Mouse (Mus musculus) embryonic facial prominence, embryonic 13.5 days (tissue): Measurements from ENCODE around the gene Creb5. TPM values are rescaled to one million over a fixed set of nuclear protein-coding genes. Genes with fewer than 3 reads are reported as not detected.

Source experiments
- ATAC-seq: fragments of 200-750 bp; cut with Nextera tagmentation; 2 replicates; pipeline ENCODE4 v1.8.0; 2017; ENCODE audit warnings: low read depth; ENCODE audit not compliant: insufficient number of reproducible peaks, insufficient read depth, low FRiP score, low TSS enrichment
- H3K27ac ChIP-seq: fragments of 300-500 bp; sonication (generic); 2 replicates; pipeline ENCODE4 v1.5.1; 2015; ENCODE audit warnings: moderate library complexity, mild to moderate bottlenecking, inconsistent platforms
- H3K27me3 ChIP-seq: fragments of 300-500 bp; sonication (generic); 2 replicates; pipeline ENCODE4 v1.6.1; 2015; ENCODE audit warnings: mild to moderate bottlenecking, inconsistent platforms
- H3K36me3 ChIP-seq: fragments of 300-500 bp; sonication (generic); 2 replicates; pipeline ENCODE4 v1.6.1; 2015; ENCODE audit warnings: mild to moderate bottlenecking, inconsistent platforms
- H3K4me1 ChIP-seq: fragments of 300-500 bp; sonication (generic); 2 replicates; pipeline ENCODE4 v1.6.1; 2015; ENCODE audit warnings: inconsistent platforms
- H3K4me2 ChIP-seq: fragments of 300-500 bp; sonication (generic); 2 replicates; pipeline ENCODE4 v1.6.1; 2015; ENCODE audit warnings: moderate library complexity, mild to moderate bottlenecking, inconsistent platforms
- H3K4me3 ChIP-seq: fragments of 300-500 bp; sonication (generic); 2 replicates; pipeline ENCODE4 v1.5.1; 2015; ENCODE audit warnings: mild to moderate bottlenecking, inconsistent platforms
- H3K9ac ChIP-seq: fragments of 300-500 bp; sonication (generic); 2 replicates; pipeline ENCODE4 v1.6.1; 2015; ENCODE audit warnings: mild to moderate bottlenecking, inconsistent platforms
- H3K9me3 ChIP-seq: fragments of 300-500 bp; sonication (generic); 2 replicates; pipeline ENCODE4 v1.6.1; 2016; ENCODE audit warnings: inconsistent platforms
- WGBS: fragments of 180-500 bp; shearing (Covaris S2); methylation state at CpG from one replicate; pipeline ENCODE4 v1.1.7; 2015; ENCODE audit warnings: mixed read lengths; 5-methylcytosine and 5-hydroxymethylcytosine counted together
- polyA plus RNA-seq: library from polyadenylated mRNA; unstranded; fragments of >200 nt; fragmentation: Nextera tagmentation; extraction: Ambion mirVana; gene quantifications from 2 replicates; pipeline ENCODE4 v1.2.1, GENCODE M21; 2015

Creb5 gene
- polyA plus RNA-seq, 1 experiment from 2014 or later = 21.8 TPM

- 70% methylated on average over 13 of the region's 13 CpGs for WGBS
Measured at GRCm38 (mm10) chr6:53637356-53638351, 350.6 kb downstream of the Creb5 start.

GRCm38 (mm10) chr6:53641633-53642605 lies 354.8 kb downstream of the Creb5 start:
- Histone ChIP-seq H3K27ac (no peak overlapping the region), H3K9me3 (no peaks in the 10 kb centered on the region), H3K4me1 (peaks cover 14% of the 10 kb centered on the region), H3K4me2 (no peak overlapping the region), H3K9ac (no peak overlapping the region), H3K36me3 (no peaks in the 10 kb centered on the region), H3K27me3 (no peaks in the 10 kb centered on the region), H3K4me3 (no peak overlapping the region)
- WGBS = 85% methylated on average over 30 of the region's 30 CpGs
- no peak for ATAC-seq

More at GRCm38 (mm10) chr6:53637356-53638351, 350.6 kb downstream of the Creb5 start:
- no peak overlapping the region for H3K4me2 ChIP-seq
- no peaks in the 10 kb centered on the region for H3K9me3 ChIP-seq
- peaks cover 14% of the 10 kb centered on the region for H3K4me1 ChIP-seq
- no peak overlapping the region for H3K9ac ChIP-seq
- H3K4me3 ChIP-seq = no peak overlapping the region
- ATAC-seq = no peak
- H3K36me3 ChIP-seq = no peaks in the 10 kb centered on the region
- no peaks in the 10 kb centered on the region; the same call in 1 of the 2 replicates for H3K27me3 ChIP-seq
- H3K27ac ChIP-seq = no peak overlapping the region

DNA sequence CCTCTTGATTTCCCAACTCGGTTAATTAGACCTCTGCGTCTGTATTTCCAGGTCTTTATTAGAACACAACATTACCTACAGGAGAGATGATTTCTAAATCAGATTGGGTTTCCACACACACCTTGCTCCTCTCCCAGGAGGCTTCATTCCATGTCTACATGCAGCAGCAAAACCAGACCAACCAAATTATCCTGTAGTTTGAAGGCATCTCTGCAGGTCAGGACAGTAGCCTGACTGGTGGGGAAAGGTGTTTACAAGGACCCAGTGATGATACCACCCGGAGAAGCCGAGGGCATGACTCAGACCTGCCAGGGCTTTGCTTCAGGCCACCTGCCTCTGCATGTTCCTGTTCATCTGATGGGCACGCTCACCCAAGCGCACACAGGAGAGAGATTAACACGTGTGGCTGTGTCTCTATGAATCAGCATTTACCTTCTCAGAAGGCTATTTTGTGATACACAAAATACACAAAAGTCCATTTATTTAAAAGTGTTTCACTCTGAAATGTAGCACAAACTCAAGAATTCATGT lies 355.8 kb downstream of the Creb5 start:
- Histone ChIP-seq H3K27me3 (no peaks in the 10 kb centered on the region), H3K4me1 (peaks cover 10% of the 10 kb centered on the region), H3K4me3 (no peak overlapping the region), H3K9ac (no peak overlapping the region), H3K27ac (no peak overlapping the region), H3K4me2 (no peak overlapping the region), H3K36me3 (no peaks in the 10 kb centered on the region), H3K9me3 (no peaks in the 10 kb centered on the region)
- WGBS = 74% methylated on average over 7 of the region's 7 CpGs
- no peak for ATAC-seq

GRCm38 (mm10) chr6:53643481-53643880 lies 356.4 kb downstream of the Creb5 start:
- no peak for ATAC-seq
- H3K36me3 ChIP-seq = no peaks in the 10 kb centered on the region

GRCm38 (mm10) chr6:53644056-53644455 lies 357.0 kb downstream of the Creb5 start:
- Histone ChIP-seq H3K27ac (no peak overlapping the region), H3K4me3 (no peak overlapping the region), H3K4me2 (no peak overlapping the region), H3K9ac (no peak overlapping the region), H3K27me3 (no peaks in the 10 kb centered on the region), H3K4me1 (no peaks in the 10 kb centered on the region), H3K9me3 (no peaks in the 10 kb centered on the region), H3K36me3 (no peaks in the 10 kb centered on the region)
- 72% methylated on average over 6 of the region's 6 CpGs for WGBS
- ATAC-seq = no peak

More at GRCm38 (mm10) chr6:53643481-53643880, 356.4 kb downstream of the Creb5 start:
- H3K9ac ChIP-seq = no peak overlapping the region
- peaks cover 4% of the 10 kb centered on the region for H3K4me1 ChIP-seq
- 75% methylated on average over 5 of the region's 5 CpGs for WGBS
- no peak overlapping the region for H3K4me3 ChIP-seq
- H3K9me3 ChIP-seq = no peaks in the 10 kb centered on the region
- H3K4me2 ChIP-seq = no peak overlapping the region
- no peak overlapping the region for H3K27ac ChIP-seq
- no peaks in the 10 kb centered on the region for H3K27me3 ChIP-seq

DNA sequence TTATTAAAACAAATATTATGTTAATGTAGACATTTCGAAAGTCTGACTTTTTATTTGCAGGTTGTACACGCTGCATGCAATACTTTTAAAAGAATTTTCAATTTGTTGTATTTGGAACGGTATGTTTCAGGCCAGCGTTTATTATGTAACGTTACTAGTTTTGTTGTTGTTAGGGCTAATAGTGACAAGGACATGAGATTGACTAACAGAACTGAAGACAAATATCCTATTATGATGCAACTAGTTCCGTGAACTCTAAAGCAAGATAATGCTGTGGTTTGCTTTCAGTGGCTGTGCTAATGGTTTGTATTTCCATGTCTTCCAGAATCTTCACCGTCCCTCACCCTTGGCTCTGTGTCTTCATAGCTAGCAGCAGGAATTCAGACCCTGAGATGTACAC lies 357.9 kb downstream of the Creb5 start:
- WGBS = 92% methylated on average over 7 of the region's 7 CpGs

GRCm38 (mm10) chr6:53649782-53650181 lies 362.7 kb downstream of the Creb5 start:
- no peak overlapping the region for H3K4me3 ChIP-seq
- no peaks in the 10 kb centered on the region for H3K36me3 ChIP-seq
- no peak for ATAC-seq
- WGBS = 84% methylated on average over 1 of the region's 1 CpGs
- no peaks in the 10 kb centered on the region for H3K9me3 ChIP-seq
- H3K27me3 ChIP-seq = no peaks in the 10 kb centered on the region
- H3K9ac ChIP-seq = no peak overlapping the region
- H3K4me1 ChIP-seq = peaks cover 10% of the 10 kb centered on the region
- no peak overlapping the region for H3K27ac ChIP-seq
- no peak overlapping the region for H3K4me2 ChIP-seq

More for the DNA sequence above, 357.9 kb downstream of the Creb5 start:
- Histone ChIP-seq H3K27ac (no peak overlapping the region), H3K4me1 (no peaks in the 10 kb centered on the region), H3K9ac (no peak overlapping the region), H3K9me3 (no peaks in the 10 kb centered on the region), H3K36me3 (no peaks in the 10 kb centered on the region), H3K4me3 (no peak overlapping the region), H3K4me2 (no peak overlapping the region), H3K27me3 (no peaks in the 10 kb centered on the region)
- ATAC-seq = no peak

DNA sequence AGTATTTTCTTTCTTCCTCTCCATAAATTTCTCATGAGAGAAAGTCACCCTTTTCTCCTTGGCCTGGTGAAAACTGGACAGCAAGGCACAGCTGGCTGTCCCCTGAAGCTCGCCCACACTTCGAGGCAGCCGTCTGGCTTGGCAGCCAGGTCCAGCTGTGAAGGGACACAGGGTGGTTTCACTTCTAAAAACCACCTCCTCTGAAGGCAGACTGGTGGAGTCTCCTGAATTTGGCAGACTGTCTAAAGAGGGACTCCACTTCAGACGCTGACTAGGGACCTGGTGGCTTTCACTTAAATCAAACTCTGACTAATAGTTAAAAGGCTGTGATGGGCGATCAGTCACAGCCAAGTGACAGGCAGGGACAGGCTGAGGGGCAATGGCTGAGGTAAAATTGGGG lies 365.6 kb downstream of the Creb5 start:
- no peak overlapping the region for H3K9ac ChIP-seq
- no peak for ATAC-seq
- no peaks in the 10 kb centered on the region for H3K36me3 ChIP-seq
- H3K27me3 ChIP-seq = no peaks in the 10 kb centered on the region
- WGBS = 83% methylated on average over 5 of the region's 5 CpGs
- H3K4me3 ChIP-seq = no peak overlapping the region
- H3K4me1 ChIP-seq = peaks cover 17% of the 10 kb centered on the region
- no peaks in the 10 kb centered on the region for H3K9me3 ChIP-seq
- H3K27ac ChIP-seq = no peak overlapping the region
- no peak overlapping the region for H3K4me2 ChIP-seq

DNA sequence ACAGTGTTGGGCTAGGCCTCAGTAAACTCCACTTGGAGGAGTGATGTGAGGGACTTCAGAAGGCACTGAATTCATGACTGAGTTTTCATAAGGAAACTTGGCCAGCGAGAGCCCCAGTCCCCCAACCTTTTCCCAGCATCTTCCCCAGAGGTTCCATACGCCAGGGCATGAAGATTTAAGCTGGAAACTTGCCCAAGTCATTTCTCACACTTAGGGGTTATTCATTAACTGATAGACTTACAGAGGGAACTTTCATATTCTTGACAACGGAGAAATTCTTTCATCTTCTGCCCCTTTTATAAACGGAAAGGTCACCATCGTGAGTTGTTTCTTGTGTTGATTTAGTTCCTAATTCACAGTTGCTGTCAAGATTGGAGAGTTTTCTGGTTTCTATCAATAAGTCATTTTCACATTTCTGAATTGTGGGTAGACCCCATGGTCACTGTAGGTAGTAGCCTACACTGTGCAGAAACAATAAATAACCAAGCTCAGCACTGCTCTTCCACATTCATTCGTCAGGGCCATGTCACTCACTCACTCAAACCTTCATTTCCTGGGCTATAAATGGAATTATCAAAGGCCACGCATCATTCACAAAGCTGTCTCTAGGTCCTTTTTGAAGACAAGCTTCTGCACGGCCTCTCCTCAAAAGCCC lies 366.8 kb downstream of the Creb5 start:
- Histone ChIP-seq H3K27me3 (no peaks in the 10 kb centered on the region), H3K4me3 (no peak overlapping the region), H3K9me3 (no peaks in the 10 kb centered on the region), H3K27ac (no peak overlapping the region), H3K4me2 (no peak overlapping the region), H3K9ac (no peak overlapping the region), H3K4me1 (peaks cover 17% of the 10 kb centered on the region), H3K36me3 (no peaks in the 10 kb centered on the region)
- WGBS = 77% methylated on average over 8 of the region's 8 CpGs
- no peak for ATAC-seq

DNA sequence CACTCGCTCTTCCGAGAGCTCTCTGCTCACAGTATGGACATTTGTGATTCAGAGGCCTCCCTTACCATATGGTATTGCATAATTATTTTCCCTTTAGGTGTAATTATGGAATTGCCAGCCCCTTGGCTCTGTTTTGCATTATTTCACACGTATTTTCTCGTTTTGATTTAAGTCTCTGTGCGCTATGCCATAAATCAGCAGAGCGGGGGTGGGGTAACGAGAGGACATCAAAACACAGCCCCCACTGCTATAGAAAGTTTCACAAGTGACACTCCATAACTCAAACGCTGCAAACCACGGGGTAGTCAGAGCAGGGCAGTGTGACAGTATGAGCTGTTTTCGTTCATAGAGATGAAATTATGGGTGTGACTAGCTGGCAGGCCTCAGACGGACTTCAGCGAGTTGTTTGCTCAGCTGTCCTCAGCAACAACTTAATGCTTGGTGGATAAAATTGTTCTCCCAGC lies 367.3 kb downstream of the Creb5 start:
- Histone ChIP-seq H3K4me1 (peaks cover 17% of the 10 kb centered on the region), H3K4me3 (no peak overlapping the region), H3K4me2 (no peak overlapping the region), H3K9ac (no peak overlapping the region), H3K27me3 (no peaks in the 10 kb centered on the region), H3K36me3 (no peaks in the 10 kb centered on the region), H3K9me3 (no peaks in the 10 kb centered on the region), H3K27ac (no peak overlapping the region; the same call in 1 of the 2 replicates)
- no peak for ATAC-seq
- WGBS = 50% methylated on average over 12 of the region's 12 CpGs

- no peak overlapping the region for H3K4me2 ChIP-seq
- 58% methylated on average over 3 of the region's 3 CpGs for WGBS
- no peak overlapping the region for H3K27ac ChIP-seq
- no peaks in the 10 kb centered on the region for H3K36me3 ChIP-seq
- ATAC-seq = no peak
- no peaks in the 10 kb centered on the region for H3K9me3 ChIP-seq
- peaks cover 17% of the 10 kb centered on the region for H3K4me1 ChIP-seq
- no peak overlapping the region for H3K9ac ChIP-seq
- no peaks in the 10 kb centered on the region for H3K27me3 ChIP-seq
- H3K4me3 ChIP-seq = no peak overlapping the region
Measured at GRCm38 (mm10) chr6:53656466-53656865, 369.4 kb downstream of the Creb5 start.
